Mouse (Mus musculus) CH12.LX (cell line): ENCODE data around the gene Ikzf4. TPM values are rescaled to one million over a fixed set of nuclear protein-coding genes. Genes with fewer than 3 reads are reported as not detected.
A peak's percentile ranks its signal among the peaks of the same experiment; 100 is the strongest.

ENCODE experiments used
- DNase-seq: peaks from one replicate; pipeline ENCODE4 v3.0.0-alpha.2; 2013; ENCODE audit errors: extremely low read depth
- H3K27ac ChIP-seq: 2 replicates; pipeline ENCODE4 v1.5.1; 2012; ENCODE audit warnings: low read depth, mild to moderate bottlenecking, control low read depth, moderate library complexity; ENCODE audit not compliant: insufficient read depth
- H3K27me3 ChIP-seq: replicated peaks from 2 replicates; pipeline ENCODE3; 2012; ENCODE audit warnings: inconsistent platforms
- H3K36me3 ChIP-seq, 2 experiments: replicated peaks in 1 of 2; 2 replicates each; pipeline versions ENCODE3 to v1.6.1; 2012; ENCODE audit warnings: inconsistent platforms in 1 of 2, low read length in 1 of 2, mild to moderate bottlenecking in 1 of 2, mixed read lengths in 1 of 2, moderate library complexity in 1 of 2; ENCODE audit not compliant: control insufficient read depth in 1 of 2, insufficient read depth in 1 of 2
- H3K4me1 ChIP-seq, 2 experiments: 2 replicates each; pipeline ENCODE4 v1.6.1; 2012; ENCODE audit warnings: inconsistent platforms in 1 of 2, moderate library complexity in 1 of 2; ENCODE audit not compliant: insufficient read depth in 2 of 2, control insufficient read depth in 1 of 2
- H3K4me2 ChIP-seq: 2 replicates; pipeline ENCODE4 v1.6.1; 2012; ENCODE audit warnings: low read depth, mild to moderate bottlenecking, control low read depth; ENCODE audit not compliant: poor library complexity, insufficient read depth, severe bottlenecking
- H3K4me3 ChIP-seq, 3 experiments: fragments of 150-350 bp in 1 of 3; sonication (generic) in 1 of 3; replicated peaks in 1 of 3; 2 replicates each; pipeline versions ENCODE3 to v1.5.1; 2011 to 2012; ENCODE audit warnings: low read depth in 2 of 3, low read length in 2 of 3, mild to moderate bottlenecking in 2 of 3, moderate library complexity in 2 of 3, control low read depth in 1 of 3, improper control_type of control experiment in 1 of 3, inconsistent platforms in 1 of 3, mixed read lengths in 1 of 3; ENCODE audit not compliant: poor library complexity in 1 of 3
- H3K79me2 ChIP-seq: replicated peaks from 2 replicates; pipeline ENCODE4 v1.6.1; 2012; ENCODE audit warnings: mild to moderate bottlenecking, moderate library complexity; ENCODE audit not compliant: control insufficient read depth, poor library complexity, insufficient read depth, severe bottlenecking; ENCODE audit errors: extremely low read depth
- H3K9ac ChIP-seq: 2 replicates; pipeline ENCODE4 v1.6.1; 2012; ENCODE audit warnings: low read depth, mild to moderate bottlenecking, control low read depth, moderate library complexity; ENCODE audit not compliant: insufficient read depth
- H3K9me3 ChIP-seq: replicated peaks from 2 replicates; pipeline ENCODE3; 2012; ENCODE audit warnings: low read length, inconsistent platforms, mixed read lengths
- BHLHE40 ChIP-seq: IDR thresholded peaks from 2 replicates; pipeline ENCODE4 v1.6.1; 2011; ENCODE audit warnings: mild to moderate bottlenecking, low read depth, low read length, improper control_type of control experiment
- CHD2 ChIP-seq: IDR thresholded peaks from 2 replicates; pipeline ENCODE4 v1.6.1; 2011; ENCODE audit warnings: low read length, improper control_type of control experiment
- CTCF ChIP-seq, 2 experiments: IDR thresholded peaks in 1 of 2; conservative IDR thresholded peaks in 1 of 2; 2 replicates each; pipeline ENCODE4 v1.5.1; 2011 to 2012; ENCODE audit warnings: low read depth in 2 of 2, low read length in 2 of 2, improper control_type of control experiment in 1 of 2, inconsistent platforms in 1 of 2, mild to moderate bottlenecking in 1 of 2, moderate library complexity in 1 of 2
- E2F4 ChIP-seq: IDR thresholded peaks from 2 replicates; pipeline ENCODE4 v1.6.1; 2011; ENCODE audit warnings: low read depth, low read length, improper control_type of control experiment; ENCODE audit not compliant: insufficient replicate concordance
- ELF1 ChIP-seq: IDR thresholded peaks from 2 replicates; pipeline ENCODE4 v1.6.1; 2014; ENCODE audit warnings: low read depth, mild to moderate bottlenecking, inconsistent platforms, low read length, improper control_type of control experiment
- GABPA ChIP-seq: IDR thresholded peaks from 2 replicates; pipeline ENCODE4 v1.6.1; 2012; ENCODE audit warnings: low read depth, low read length, improper control_type of control experiment, inconsistent platforms; ENCODE audit not compliant: insufficient replicate concordance
- JUN ChIP-seq: IDR thresholded peaks from 2 replicates; pipeline ENCODE4 v1.6.1; 2011; ENCODE audit warnings: low read depth, mild to moderate bottlenecking, low read length, improper control_type of control experiment, moderate library complexity; ENCODE audit not compliant: insufficient read depth
- KAT2A ChIP-seq: IDR thresholded peaks from 2 replicates; pipeline ENCODE4 v1.6.1; 2012; ENCODE audit warnings: low read length, improper control_type of control experiment, inconsistent platforms; ENCODE audit not compliant: insufficient replicate concordance
- MAX ChIP-seq: IDR thresholded peaks from 2 replicates; pipeline ENCODE4 v1.6.1; 2011; ENCODE audit warnings: low read length, improper control_type of control experiment
- MAZ ChIP-seq: IDR thresholded peaks from 2 replicates; pipeline ENCODE4 v1.6.1; 2012; ENCODE audit warnings: low read depth, mild to moderate bottlenecking, inconsistent platforms, low read length, improper control_type of control experiment, moderate library complexity
- MEF2A ChIP-seq: IDR thresholded peaks from 2 replicates; pipeline ENCODE4 v1.6.1; 2014; ENCODE audit warnings: low read depth, mild to moderate bottlenecking, inconsistent platforms, low read length, improper control_type of control experiment, borderline replicate concordance
- MXI1 ChIP-seq: IDR thresholded peaks from 2 replicates; pipeline ENCODE4 v1.6.1; 2011; ENCODE audit warnings: mild to moderate bottlenecking, low read depth, low read length, improper control_type of control experiment
- MYC ChIP-seq: IDR thresholded peaks from 2 replicates; pipeline ENCODE4 v1.6.1; 2011; ENCODE audit warnings: low read depth, mild to moderate bottlenecking, improper control_type of control experiment, low read length
- PAX5 ChIP-seq: IDR thresholded peaks from 2 replicates; pipeline ENCODE4 v1.6.1; 2012; ENCODE audit warnings: low read length, inconsistent platforms, mixed read lengths
- POLR2AphosphoS2 ChIP-seq: IDR thresholded peaks from 2 replicates; pipeline ENCODE4 v1.6.1; 2011; ENCODE audit warnings: low read depth, low read length, improper control_type of control experiment
- RAD21 ChIP-seq: IDR thresholded peaks from 2 replicates; pipeline ENCODE4 v1.6.1; 2011; ENCODE audit warnings: low read depth, mild to moderate bottlenecking, low read length, improper control_type of control experiment, moderate library complexity
- SMC3 ChIP-seq: IDR thresholded peaks from 2 replicates; pipeline ENCODE4 v1.6.1; 2011; ENCODE audit warnings: low read depth, low read length, improper control_type of control experiment
- TBP ChIP-seq: conservative IDR thresholded peaks from 2 replicates; pipeline ENCODE4 v1.6.1; 2011; ENCODE audit warnings: low read depth, low read length, improper control_type of control experiment
- TCF12 ChIP-seq: IDR thresholded peaks from 2 replicates; pipeline ENCODE4 v1.6.1; 2014; ENCODE audit warnings: low read depth, mild to moderate bottlenecking, inconsistent platforms, low read length, improper control_type of control experiment
- ZKSCAN1 ChIP-seq: IDR thresholded peaks from 2 replicates; pipeline ENCODE4 v1.6.1; 2012; ENCODE audit warnings: low read depth, inconsistent platforms, low read length, improper control_type of control experiment, borderline replicate concordance
- ZMIZ1 ChIP-seq: IDR thresholded peaks from 2 replicates; pipeline ENCODE4 v1.6.1; 2012; ENCODE audit warnings: low read depth, mild to moderate bottlenecking, inconsistent platforms, low read length, improper control_type of control experiment
- ZNF384 ChIP-seq: IDR thresholded peaks from 2 replicates; pipeline ENCODE4 v1.6.1; 2012; ENCODE audit warnings: low read depth, low read length, improper control_type of control experiment, inconsistent platforms
- dilution Hi-C: fragments of 300-500 bp; cut with MboI; formaldehyde crosslinking; loops from 2 replicates; pipeline ENCODE4 v1.14.3; 2020; ENCODE audit warnings: low sequenced_read_pairs; ENCODE audit not compliant: extremely low pct_unique_long_range_greater_than_20kb, extremely low pct_ligation_motif_present
- in situ Hi-C: fragments of 300-500 bp; cut with MboI; formaldehyde crosslinking; loops from 3 replicates; pipeline ENCODE4 v1.14.3; 2019; ENCODE audit warnings: low sequenced_read_pairs, low pct_ligation_motif_present, low pct_unique_long_range_greater_than_20kb, mixed read lengths
- polyA plus RNA-seq: library from polyadenylated mRNA; unstranded; fragments of >175 nt; gene quantifications from 2 replicates; pipeline ENCODE4 v1.2.1, GENCODE M21; 2012; ENCODE audit warnings: low read depth; ENCODE audit not compliant: insufficient read length
- total RNA-seq, 2 experiments: library from RNA; depleted of rRNA; stranded (reverse); fragments of 300-350 nt in 1 of 2; fragments of >200 nt in 1 of 2; gene quantifications; 2 replicates each; pipeline ENCODE4 v1.2.3; 2012 to 2014

The Ikzf4 gene
- total and polyA plus RNA-seq, 3 experiments = 0.08 to 1.5 (median 0.09) TPM

DNA sequence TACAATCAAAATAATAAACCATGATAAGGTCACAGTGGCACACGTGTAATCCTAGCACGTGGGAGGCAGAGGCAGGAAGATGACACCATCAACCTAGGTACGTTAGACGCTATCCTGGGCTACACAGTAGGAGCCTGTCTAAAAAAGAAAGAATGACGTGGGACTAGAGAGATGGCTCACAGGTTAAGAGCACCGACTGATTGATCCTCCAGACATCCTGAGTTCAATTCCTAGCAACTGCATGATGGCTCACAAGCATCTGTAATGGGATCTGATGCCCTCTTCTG, 32.7 kb downstream of the Ikzf4 start:
- in situ Hi-C loops = no loop called here
- Histone ChIP-seq H3K4me2 (peak overlapping the region; percentile 95), H3K27ac (no peak overlapping the region), H3K27me3 (no peaks in the 10 kb centered on the region), H3K36me3 (no peaks in the 10 kb centered on the region), H3K4me1 (peaks cover 0 to 14% of the 10 kb centered on the region in 2 experiments; a peak in 2 of 4 replicates), H3K79me2 (no peaks in the 10 kb centered on the region), H3K4me3 (peak overlapping the region; percentile 8 to 62 (median 45)), H3K9ac (peak overlapping the region; percentile 46; the same call in 1 of the 2 replicates), H3K9me3 (no peaks in the 10 kb centered on the region)
- DNase-seq = no peak
- TF ChIP-seq TBP (peak; percentile 71; the same call in 1 of the 2 replicates), RAD21 (no peak), PAX5 (no peak), MEF2A (no peak), SMC3 (peak; percentile 3; the same call in 1 of the 2 replicates), TCF12 (no peak), ELF1 (peak; percentile 39; the same call in 1 of the 2 replicates), POLR2AphosphoS2 (no peak), ZNF384 (no peak), GABPA (no peak), BHLHE40 (no peak), CTCF (conservative IDR thresholded peaks at IDR 0.05 in 1 of 2, IDR thresholded peaks at IDR 0.05 in 1 of 2; ENCODE audit: low read depth in 2 of 2, low read length in 2 of 2) (peak in 1 of 2 experiments; percentile 48; a peak in 2 of 4 replicates), ZMIZ1 (no peak), MXI1 (0 out of 2 replicates have a peak, but pooled peaks have one; percentile 26), ZKSCAN1 (no peak), KAT2A (no peak), MYC (peak; percentile 83; the same call in 1 of the 2 replicates), CHD2 (no peak), MAX (peak; percentile 62; the same call in 1 of the 2 replicates), MAZ (no peak), E2F4 (no peak), JUN (no peak)
- dilution Hi-C loops = no loop called here
